Comparison of ENCODE assay signal across 8 mouse cellular contexts in genomic region chr3:52198751-52199738, GRCm38 (mm10).
DNase-seq lines count a peak whose midpoint lies in the region; ATAC-seq lines count a peak whose summit lies in the region.

No protein-coding gene starts in this region.

- H3K9me3 ChIP-seq in kidney, embryonic 14.5 days (ENCODE audit: control insufficient read depth, low read length) = no peaks in the 10 kb centered on the region
- H3K9me3 ChIP-seq in midbrain, embryonic 10.5 days (replicated peaks) = no peaks in the 10 kb centered on the region
- no peaks in the 10 kb centered on the region for H3K9me3 ChIP-seq in hindbrain, embryonic 16.5 days (ENCODE audit: control insufficient read depth, low read length)

- H3K9ac ChIP-seq in kidney, embryonic 14.5 days (ENCODE audit: low read depth, low read length) = no peak overlapping the region
- no peak overlapping the region for H3K9ac ChIP-seq in hindbrain, embryonic 16.5 days (ENCODE audit: low read depth, low read length)

- H3K4me3 ChIP-seq in kidney, embryonic 14.5 days (ENCODE audit: low read length) = no peak overlapping the region
- no peak overlapping the region for H3K4me3 ChIP-seq in midbrain, embryonic 10.5 days
- H3K4me3 ChIP-seq in hindbrain, embryonic 16.5 days (ENCODE audit: low read length) = no peak overlapping the region

- WGBS in kidney, embryonic 14.5 days = 52% methylated on average over 17 of the region's 17 CpGs
- 80% methylated on average over 17 of the region's 17 CpGs for WGBS in midbrain, embryonic 10.5 days
- WGBS in hindbrain, embryonic 16.5 days = 78% methylated on average over 17 of the region's 17 CpGs

- no peaks in the 10 kb centered on the region for H3K36me3 ChIP-seq in kidney, embryonic 14.5 days (ENCODE audit: control insufficient read depth, insufficient read depth, low read length)
- H3K36me3 ChIP-seq in midbrain, embryonic 10.5 days = no peaks in the 10 kb centered on the region
- H3K36me3 ChIP-seq in hindbrain, embryonic 16.5 days (ENCODE audit: control insufficient read depth, insufficient read depth, low read length) = no peaks in the 10 kb centered on the region

- peaks cover 8% of the 10 kb centered on the region for H3K4me1 ChIP-seq in kidney, embryonic 14.5 days (ENCODE audit: control insufficient read depth, insufficient read depth, low read length)
- peaks cover 26% of the 10 kb centered on the region for H3K4me1 ChIP-seq in midbrain, embryonic 10.5 days
- peaks cover 12% of the 10 kb centered on the region for H3K4me1 ChIP-seq in hindbrain, embryonic 16.5 days (ENCODE audit: control insufficient read depth, insufficient read depth, low read depth, low read length)

- peak; percentile 21 for DNase-seq in kidney, adult 11 months
- peak; percentile 69 for DNase-seq in NIH3T3 (ENCODE audit: low read depth)
- peak; percentile 34 to 48 for DNase-seq in heart, adult 9 months (ENCODE audit: low spot score in 2 of 2)
- peak; percentile 17 to 54 for DNase-seq in kidney, postnatal 25 days
- DNase-seq in midbrain, embryonic 10.5 days (ENCODE audit: low spot score) = no peak

- ATAC-seq in kidney, embryonic 14.5 days (ENCODE audit: low FRiP score, low TSS enrichment) = no peak
- peak; percentile 69 for ATAC-seq in megakaryocyte-erythroid progenitor cell, adult 5-6 weeks (replicated peaks; ENCODE audit: low FRiP score, low TSS enrichment, poor library complexity, severe bottlenecking)
- ATAC-seq in hindbrain, embryonic 16.5 days = no peak

- no peaks in the 10 kb centered on the region for H3K27me3 ChIP-seq in kidney, embryonic 14.5 days (ENCODE audit: control insufficient read depth, insufficient read depth, low read length)
- H3K27me3 ChIP-seq in midbrain, embryonic 10.5 days (ENCODE audit: low read depth, poor library complexity, severe bottlenecking) = peaks cover 10% of the 10 kb centered on the region
- no peaks in the 10 kb centered on the region for H3K27me3 ChIP-seq in hindbrain, embryonic 16.5 days (replicated peaks; ENCODE audit: control insufficient read depth, insufficient read depth, low read length)

- no peak overlapping the region for H3K4me2 ChIP-seq in kidney, embryonic 14.5 days (replicated peaks; ENCODE audit: low read depth, low read length)
- no peak overlapping the region for H3K4me2 ChIP-seq in hindbrain, embryonic 16.5 days (ENCODE audit: low read length)

- H3K27ac ChIP-seq in kidney, embryonic 14.5 days (ENCODE audit: low read depth, low read length) = no peak overlapping the region
- no peak overlapping the region for H3K27ac ChIP-seq in midbrain, embryonic 10.5 days (replicated peaks)
- no peak overlapping the region for H3K27ac ChIP-seq in hindbrain, embryonic 16.5 days (ENCODE audit: low read depth, low read length)
